Mouse (Mus musculus) cerebellum, postnatal 14 days (tissue): ENCODE results near the gene Sumo2.
"Not testable (repeated sequence)": the region's sequence is repeated elsewhere in the genome, so short reads cannot be mapped to it uniquely, and the experiment has no call there.

Experiments
- DNase-seq, 2 experiments: peaks; one replicate each; pipeline ENCODE4 v3.0.0; 2021; ENCODE audit warnings: mixed read lengths in 2 of 2

Sumo2 gene

DNA sequence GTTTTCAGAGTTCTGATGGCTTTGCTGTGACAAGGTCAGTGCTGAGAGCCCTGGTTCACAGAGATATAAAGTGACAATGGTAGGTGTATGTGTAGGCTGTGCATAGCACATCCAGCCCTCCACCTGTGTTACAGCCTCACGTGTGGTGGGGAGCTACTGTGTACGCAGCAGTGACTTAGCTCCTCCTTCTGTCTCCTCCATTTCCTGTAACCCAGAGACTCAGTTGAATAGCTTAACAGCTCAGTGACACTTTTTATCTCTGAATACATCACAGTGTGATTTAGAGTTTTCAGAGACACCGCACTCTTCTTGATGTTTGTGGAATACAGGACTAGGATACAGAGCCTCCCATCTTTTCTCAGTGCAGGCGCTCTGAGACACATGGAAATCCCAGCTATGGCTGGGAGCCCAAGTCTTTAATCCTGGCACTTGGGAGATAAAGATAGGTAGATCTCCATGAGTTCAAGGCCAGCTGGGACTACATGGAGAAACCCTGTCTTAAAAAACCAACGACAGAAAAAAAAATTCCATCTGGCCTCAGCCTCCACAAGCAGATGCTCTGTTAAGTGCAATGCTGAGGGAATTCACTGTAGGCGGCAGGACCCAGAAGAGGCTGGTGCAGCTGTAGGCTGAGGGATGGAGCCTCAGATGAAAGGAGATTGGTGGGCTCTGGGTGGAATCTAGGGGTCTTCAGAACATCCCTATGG is 54.4 kb downstream of the Sumo2 start:
- DNase-seq, result no peak

DNA sequence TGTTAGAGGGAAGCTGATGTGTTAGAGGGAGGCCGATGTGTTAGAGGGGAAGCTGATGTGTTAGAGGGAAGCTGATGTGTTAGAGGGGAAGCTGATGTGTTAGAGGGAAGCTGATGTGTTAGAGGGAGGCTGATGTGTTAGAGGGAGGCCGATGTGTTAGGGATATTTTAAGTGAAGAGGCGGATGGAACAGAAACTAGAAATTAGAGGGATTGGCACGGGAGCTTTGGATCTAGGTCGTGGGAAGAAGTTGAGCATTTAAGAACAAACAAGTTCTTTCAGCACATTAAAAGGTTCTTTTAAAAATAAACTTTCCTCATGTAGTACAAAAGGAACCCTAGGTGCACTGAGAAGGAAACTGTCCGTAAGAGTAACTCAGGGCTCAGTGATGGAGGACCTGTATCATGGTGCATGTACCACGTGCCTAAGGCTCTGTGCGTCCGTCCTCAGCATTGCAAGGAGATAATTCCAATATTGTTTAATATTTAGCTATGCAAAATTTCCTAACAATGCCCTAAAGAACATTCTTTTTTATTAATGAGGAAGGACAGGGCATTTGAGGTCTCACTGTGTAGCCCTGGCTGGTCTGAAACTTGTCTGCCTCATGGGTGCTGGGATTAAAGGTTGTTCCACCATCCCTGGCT is 57.7 kb downstream of the Sumo2 start:
- DNase-seq, result no peak

DNA sequence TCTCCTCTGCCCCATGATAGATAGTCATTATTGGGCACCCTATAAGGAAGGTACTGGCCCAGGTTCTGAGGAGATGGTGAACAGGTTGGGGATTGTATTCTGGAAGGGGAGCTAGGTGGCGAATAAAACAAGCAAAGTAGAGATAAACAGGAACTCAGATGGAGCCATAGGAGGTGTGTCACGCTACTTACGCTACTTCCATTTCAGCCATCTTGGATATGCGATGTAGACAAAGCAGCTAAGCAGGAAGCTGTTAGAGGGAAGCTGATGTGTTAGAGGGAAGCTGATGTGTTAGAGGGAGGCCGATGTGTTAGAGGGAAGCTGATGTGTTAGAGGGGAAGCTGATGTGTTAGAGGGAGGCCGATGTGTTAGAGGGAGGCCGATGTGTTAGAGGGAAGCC is 58.7 kb downstream of the Sumo2 start:
- DNase-seq, result not testable (repeated sequence)

DNA sequence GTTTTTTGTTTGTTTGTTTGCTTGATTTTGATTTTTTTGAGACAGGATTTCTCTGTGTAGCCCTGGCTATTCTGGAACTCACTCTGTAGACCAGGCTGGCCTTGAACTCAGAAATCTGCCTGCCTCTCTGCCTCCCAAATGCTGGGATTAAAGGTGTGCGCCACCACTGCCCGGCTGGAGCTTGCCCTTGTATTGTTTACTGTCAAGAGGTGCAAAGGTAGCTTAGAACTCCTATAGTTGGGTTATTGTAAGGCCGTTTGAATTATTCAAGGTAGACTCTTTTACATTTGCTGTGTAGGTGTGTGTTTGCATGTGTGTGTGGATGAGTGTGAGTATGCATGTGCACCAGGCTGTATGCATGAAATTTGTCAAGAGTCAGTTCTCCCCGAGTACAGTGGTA is 59.4 kb downstream of the Sumo2 start:
- DNase-seq, result not testable (repeated sequence)

DNA sequence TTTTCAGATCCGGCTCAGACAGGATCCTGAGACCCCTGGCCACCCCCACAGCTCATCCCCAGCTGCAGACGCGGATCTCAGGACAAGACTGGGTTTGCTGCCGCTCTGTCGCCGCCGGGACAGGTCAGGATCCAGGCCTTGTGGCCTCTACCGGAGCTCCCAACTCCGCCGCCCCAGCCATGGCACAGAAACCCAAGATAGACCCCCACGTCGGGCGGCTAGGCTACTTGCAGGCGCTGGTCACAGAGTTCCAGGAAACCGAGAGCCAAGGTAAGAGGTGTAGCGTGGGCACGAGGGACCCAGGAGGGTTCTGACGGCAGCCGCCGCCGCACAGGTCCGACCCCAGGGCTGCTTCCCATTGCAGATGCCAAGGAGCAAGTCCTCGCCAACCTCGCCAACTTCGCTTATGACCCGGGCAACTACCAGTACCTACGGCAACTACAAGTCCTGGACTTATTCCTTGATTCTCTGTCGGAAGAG is 60.3 kb downstream of the Sumo2 start:
- DNase-seq, result no peak

DNA sequence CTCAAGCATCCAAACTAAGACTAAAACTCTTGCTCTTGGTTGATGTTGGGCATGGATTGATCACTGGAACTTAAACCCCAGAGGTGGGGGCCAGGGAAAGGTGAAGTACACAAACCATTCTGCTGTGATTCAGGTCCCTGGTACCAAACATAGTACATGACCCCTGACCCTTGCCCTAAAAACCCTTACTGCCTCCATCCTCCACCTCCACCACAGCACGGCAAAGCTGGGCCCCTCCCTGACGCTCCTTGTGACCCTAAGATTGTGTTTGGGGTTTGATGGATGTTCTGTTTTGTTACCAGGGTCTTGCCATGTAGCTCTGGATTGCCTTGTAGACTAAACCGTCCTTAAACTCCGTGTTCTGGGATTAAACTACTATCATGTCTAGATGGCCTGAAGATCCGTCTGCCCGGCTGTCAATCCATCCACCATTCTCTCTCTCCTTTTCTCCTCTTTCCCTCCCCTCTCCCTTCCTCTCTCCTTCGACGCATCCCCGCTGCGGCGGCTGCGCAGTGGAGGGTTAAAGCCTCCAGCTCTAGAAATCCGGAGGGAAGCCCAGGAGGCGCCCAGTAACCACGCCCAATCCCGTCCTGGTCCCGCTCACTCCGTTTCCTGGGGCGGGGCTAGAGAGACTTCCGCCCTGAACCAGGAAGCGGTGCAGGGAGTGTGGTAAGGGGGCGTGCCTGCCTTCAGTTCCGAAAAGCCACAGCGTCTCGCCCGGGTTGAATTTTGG is 60.9 kb downstream of the Sumo2 start, which contains the start of gene Armc7:
Gene Armc7 (plus strand): TSS at position 643 of the 733 bp plus-strand sequence.
- peak; percentile 95 for DNase-seq

DNA sequence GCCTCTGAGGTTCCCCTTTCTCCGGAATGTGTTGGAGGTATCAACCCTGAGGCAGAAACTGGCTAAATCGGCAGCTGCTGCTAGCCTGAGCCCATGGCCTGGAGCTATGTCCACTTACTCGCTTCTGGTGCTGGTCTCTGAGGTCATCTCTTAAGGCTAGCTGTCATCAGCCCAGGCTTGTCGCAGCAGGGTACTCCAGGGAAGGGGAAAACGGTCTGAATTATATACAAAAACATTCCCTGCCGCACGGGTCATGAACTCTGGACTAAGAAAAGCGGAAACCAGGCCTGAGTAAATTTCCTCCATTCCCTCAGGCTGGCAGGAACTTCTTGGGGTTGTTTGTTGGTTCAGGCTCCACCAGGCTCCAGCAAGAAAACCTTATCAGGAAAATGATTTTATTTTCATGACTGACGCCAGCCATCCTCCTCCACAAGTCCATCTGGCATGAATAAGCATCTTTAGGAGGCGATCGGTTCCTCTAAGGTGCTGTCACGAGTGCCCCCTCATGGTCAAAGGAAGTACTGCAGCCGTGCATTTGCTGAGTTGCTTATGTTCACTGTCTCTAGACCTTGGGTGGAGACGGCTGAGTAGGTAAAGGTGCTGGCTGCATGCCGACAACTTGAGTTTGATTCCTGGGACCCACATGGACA is 62.3 kb downstream of the Sumo2 start:
- DNase-seq, result peak; percentile 98 to 99
